Comparison of ENCODE assay signal across 14 mouse cellular contexts in the genomic region with DNA sequence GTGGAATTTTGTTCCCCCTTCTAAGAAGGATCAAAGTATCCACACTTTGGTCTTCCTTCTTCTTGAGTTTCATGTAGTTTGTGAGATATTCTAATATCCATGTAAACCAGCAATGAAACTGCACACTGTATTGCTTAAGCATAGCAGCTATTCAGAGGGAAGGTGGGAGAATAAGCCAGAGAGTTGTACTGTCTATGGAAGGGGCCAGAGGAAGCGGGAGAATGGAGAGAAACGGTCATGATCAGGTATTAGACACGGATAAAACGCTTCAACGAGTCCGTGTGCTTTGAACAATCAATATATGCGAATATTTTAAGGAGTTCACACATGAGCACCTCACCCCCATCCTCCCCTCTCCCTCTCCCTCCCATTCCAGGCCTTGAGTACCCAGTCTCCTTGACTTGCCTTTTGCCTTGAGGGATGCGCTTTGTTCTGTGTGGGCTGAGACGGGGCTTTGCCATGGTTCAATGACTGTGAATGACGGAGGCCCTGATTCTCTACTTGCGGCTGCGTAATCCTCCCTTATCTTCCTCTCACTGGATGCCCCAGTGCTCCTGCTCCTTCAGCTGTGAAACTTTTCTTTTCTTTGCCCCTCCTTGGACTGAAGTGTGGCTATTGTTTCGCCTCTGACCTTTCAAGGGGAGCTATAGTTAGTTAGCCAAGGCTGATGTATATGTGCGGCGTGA.
DNase-seq lines count a peak whose midpoint lies in the region; ATAC-seq lines count a peak whose summit lies in the region.
"Had no signal": no experiment of that assay in that cellular context is flagged by ENCODE, and none has a peak within 500 bp of the region (broad histone marks: within the 10 kb centered on the region; RNA-seq: fewer than 3 reads in every experiment).

No protein-coding gene starts in this region.

- peak; percentile 36 for DNase-seq in R1 (ENCODE audit: low read depth, low spot score)
- DNase-seq in embryo, embryonic 11 days = peak; percentile 64
- peak; percentile 66 for DNase-seq in hindbrain, embryonic 11.5 days (ENCODE audit: low spot score)
- DNase-seq in thymus, postnatal 10 days (ENCODE audit: low spot score in 2 of 2) = no peak
- DNase-seq in ovary, postnatal 10 days (ENCODE audit: low spot score) = no peak
- no peak for DNase-seq in thymus, postnatal 4 days
- DNase-seq: cerebellum, postnatal 14 days; gastrocnemius, postnatal 25 days; lung, postnatal 14 days; thymus, adult 2 months had no signal

- H3K27ac ChIP-seq in hindbrain, embryonic 11.5 days (ENCODE audit: low read depth, low read length) = no peak overlapping the region
- no peak overlapping the region for H3K27ac ChIP-seq in midbrain, embryonic 16.5 days (ENCODE audit: low read length)
- H3K27ac ChIP-seq: left cerebral cortex, adult 2 months had no signal

- H3K9me3 ChIP-seq in hindbrain, embryonic 11.5 days (ENCODE audit: control insufficient read depth, low read length) = no peaks in the 10 kb centered on the region
- no peaks in the 10 kb centered on the region for H3K9me3 ChIP-seq in midbrain, embryonic 16.5 days (replicated peaks; ENCODE audit: control insufficient read depth, low read length, poor library complexity, severe bottlenecking)

- peak overlapping the region; percentile 6; the same call in 1 of the 2 replicates for H3K4me2 ChIP-seq in hindbrain, embryonic 11.5 days (replicated peaks; ENCODE audit: low read depth, low read length)
- H3K4me2 ChIP-seq in midbrain, embryonic 16.5 days (ENCODE audit: low read length) = no peak overlapping the region

- 32% methylated on average over 15 of the region's 15 CpGs for WGBS in hindbrain, embryonic 11.5 days
- 12% methylated on average over 15 of the region's 15 CpGs for WGBS in midbrain, embryonic 16.5 days

- H3K27me3 ChIP-seq in hindbrain, embryonic 11.5 days (ENCODE audit: control insufficient read depth, insufficient read depth, low read length) = 0 out of 2 replicates have a peak, but pooled peaks cover 2% of the 10 kb centered on the region
- H3K27me3 ChIP-seq in midbrain, embryonic 16.5 days (ENCODE audit: control insufficient read depth, insufficient read depth, low read depth, low read length) = no peaks in the 10 kb centered on the region
- H3K27me3 ChIP-seq: CH12.LX had no signal

- H3K9ac ChIP-seq in hindbrain, embryonic 11.5 days (ENCODE audit: low read depth, low read length) = no peak overlapping the region
- no peak overlapping the region for H3K9ac ChIP-seq in midbrain, embryonic 16.5 days (ENCODE audit: low read depth, low read length)

- peak; percentile 90 for ATAC-seq in hindbrain, embryonic 11.5 days (ENCODE audit: low FRiP score)
- peak; percentile 72 for ATAC-seq in midbrain, embryonic 16.5 days
- ATAC-seq: intestine, postnatal 0 days had no signal

- 0 out of 2 replicates have a peak, but pooled peaks cover 2% of the 10 kb centered on the region for H3K4me1 ChIP-seq in hindbrain, embryonic 11.5 days (replicated peaks; ENCODE audit: control insufficient read depth, insufficient read depth, low read length)
- H3K4me1 ChIP-seq in midbrain, embryonic 16.5 days (ENCODE audit: control insufficient read depth, insufficient read depth, low read length) = no peaks in the 10 kb centered on the region

- no peaks in the 10 kb centered on the region for H3K36me3 ChIP-seq in hindbrain, embryonic 11.5 days (ENCODE audit: control insufficient read depth, insufficient read depth, low read length)
- H3K36me3 ChIP-seq in midbrain, embryonic 16.5 days (ENCODE audit: control insufficient read depth, insufficient read depth, low read length) = no peaks in the 10 kb centered on the region

- no peak overlapping the region for H3K4me3 ChIP-seq in hindbrain, embryonic 11.5 days (ENCODE audit: low read depth, low read length)
- H3K4me3 ChIP-seq in midbrain, embryonic 16.5 days (ENCODE audit: low read depth, low read length) = no peak overlapping the region
- H3K4me3 ChIP-seq: left cerebral cortex, adult 2 months had no signal

Comparison
In these comparisons a context has a peak if more than half of its experiments do, and no peak if none do; other contexts are left out.
1. DNase-seq: peak in R1 (single experiment), embryo, embryonic 11 days (single experiment) and hindbrain, embryonic 11.5 days (single experiment); none in thymus, postnatal 10 days (0 of 2), ovary, postnatal 10 days (single experiment) and thymus, postnatal 4 days (single experiment).